Comparison of ENCODE assay signal across 24 mouse cellular contexts in the genomic region with DNA sequence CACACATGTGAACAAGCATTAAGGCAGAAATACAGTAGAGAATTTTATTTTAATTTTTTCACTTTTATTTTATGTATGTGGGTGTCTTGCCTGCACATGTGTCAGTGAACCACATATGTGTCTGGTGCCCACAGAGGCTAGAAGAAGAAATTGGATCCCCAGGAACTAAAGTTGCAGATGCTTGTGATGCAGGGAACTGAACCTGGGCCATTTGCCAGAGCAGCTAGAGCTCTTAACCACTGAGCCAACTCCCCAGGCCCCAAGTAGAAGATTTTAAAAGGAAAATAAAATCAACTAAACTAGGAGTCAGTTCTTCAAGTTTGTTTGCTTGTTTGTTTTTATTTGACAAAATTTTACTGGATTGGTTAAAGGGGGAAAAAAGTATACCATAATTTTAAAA.
DNase-seq lines count a peak whose midpoint lies in the region; ATAC-seq and TF ChIP-seq lines count a peak whose summit lies in the region.
"Had no signal": no experiment of that assay in that cellular context is flagged by ENCODE, and none has a peak within 500 bp of the region (broad histone marks: within the 10 kb centered on the region; RNA-seq: fewer than 3 reads in every experiment).

No protein-coding gene starts in this region.

- no peaks in the 10 kb centered on the region for H3K27me3 ChIP-seq in forebrain, embryonic 14.5 days (replicated peaks; ENCODE audit: control insufficient read depth, insufficient read depth, low read length)
- no peaks in the 10 kb centered on the region for H3K27me3 ChIP-seq in forebrain, postnatal 0 days (ENCODE audit: insufficient read depth, low read length)
- H3K27me3 ChIP-seq: embryonic facial prominence, embryonic 13.5 days; forebrain, embryonic 15.5 days; heart, embryonic 15.5 days; liver, embryonic 13.5 days; megakaryocyte, embryonic 14.5 days; midbrain, embryonic 13.5 days had no signal

- no peak overlapping the region for H3K9ac ChIP-seq in forebrain, embryonic 14.5 days (ENCODE audit: low read length)
- no peak overlapping the region for H3K9ac ChIP-seq in forebrain, postnatal 0 days
- H3K9ac ChIP-seq: embryonic facial prominence, embryonic 13.5 days; forebrain, embryonic 15.5 days; heart, embryonic 15.5 days; limb, embryonic 13.5 days; liver, embryonic 13.5 days; midbrain, embryonic 13.5 days had no signal

- H3K27ac ChIP-seq in forebrain, embryonic 14.5 days (ENCODE audit: low read depth, low read length), result no peak overlapping the region
- no peak overlapping the region for H3K27ac ChIP-seq in forebrain, postnatal 0 days (ENCODE audit: low read depth, low read length)
- H3K27ac ChIP-seq in left cerebral cortex, adult 2 months, result no peak overlapping the region
- H3K27ac ChIP-seq in gastrocnemius, adult 2 months, result no peak overlapping the region
- H3K27ac ChIP-seq: embryonic facial prominence, embryonic 13.5 days; forebrain, embryonic 15.5 days; heart, embryonic 15.5 days; limb, embryonic 13.5 days; liver, embryonic 13.5 days; midbrain, embryonic 13.5 days had no signal

- intact Hi-C loops in left cerebral cortex, postnatal 4 days (cut with DNase I), result no loop called here
- intact Hi-C loops in left cerebral cortex, adult 2 months (cut with DNase I), result no loop called here
- intact Hi-C loops in gastrocnemius, adult 2 months (cut with DNase I), result no loop called here

- 0 out of 2 replicates have a peak, but pooled peaks cover 4% of the 10 kb centered on the region for H3K4me1 ChIP-seq in forebrain, embryonic 14.5 days (ENCODE audit: control insufficient read depth, insufficient read depth, low read length)
- H3K4me1 ChIP-seq in forebrain, postnatal 0 days (ENCODE audit: insufficient read depth), result no peaks in the 10 kb centered on the region
- H3K4me1 ChIP-seq: heart, embryonic 15.5 days; limb, embryonic 13.5 days; liver, embryonic 13.5 days; megakaryocyte, embryonic 14.5 days had no signal

- no peak for ATAC-seq in forebrain, embryonic 14.5 days
- ATAC-seq in forebrain, postnatal 0 days, result no peak
- ATAC-seq: forebrain, embryonic 15.5 days; hindbrain, embryonic 16.5 days; intestine, embryonic 16.5 days; midbrain, embryonic 13.5 days; Patski had no signal

- no peak overlapping the region for H3K4me3 ChIP-seq in forebrain, embryonic 14.5 days (ENCODE audit: low read depth, low read length)
- no peak overlapping the region for H3K4me3 ChIP-seq in forebrain, postnatal 0 days (ENCODE audit: low read depth, low read length)
- no peak overlapping the region for H3K4me3 ChIP-seq in left cerebral cortex, adult 2 months
- H3K4me3 ChIP-seq in gastrocnemius, adult 2 months, result no peak overlapping the region
- H3K4me3 ChIP-seq: embryonic facial prominence, embryonic 13.5 days; forebrain, embryonic 15.5 days; heart, embryonic 15.5 days; limb, embryonic 13.5 days; liver, embryonic 13.5 days; megakaryocyte, embryonic 14.5 days; midbrain, embryonic 13.5 days had no signal

- peak; percentile 33 for DNase-seq in forebrain, embryonic 14.5 days (ENCODE audit: low spot score)
- DNase-seq in forebrain, postnatal 0 days, result no peak
- DNase-seq in left cerebral cortex, postnatal 4 days, result peak; percentile 72
- DNase-seq in left cerebral cortex, adult 2 months (ENCODE audit: extremely low spot score in 1 of 2, low spot score in 2 of 2), result no peak
- DNase-seq in gastrocnemius, adult 2 months, result peak; percentile 59
- DNase-seq in skeletal muscle tissue, adult 2 months (ENCODE audit: low read depth, low spot score), result peak; percentile 16
- DNase-seq in left cerebral cortex, adult 18-20 months (ENCODE audit: low spot score in 2 of 2), result no peak
- DNase-seq: adrenal gland, adult 8-10 months; B cell, adult 2 months; cerebellum, adult 9-10 months; liver, embryonic 13.5 days; lung, adult 2 months; lung, postnatal 36 days; right cerebral cortex, postnatal 14 days had no signal

- no peaks in the 10 kb centered on the region for H3K36me3 ChIP-seq in forebrain, embryonic 14.5 days (ENCODE audit: control insufficient read depth, insufficient read depth, low read length)
- H3K36me3 ChIP-seq in forebrain, postnatal 0 days (ENCODE audit: insufficient read depth), result no peaks in the 10 kb centered on the region
- H3K36me3 ChIP-seq: embryonic facial prominence, embryonic 13.5 days; forebrain, embryonic 15.5 days; G1E; heart, embryonic 15.5 days; limb, embryonic 13.5 days; liver, embryonic 13.5 days; midbrain, embryonic 13.5 days had no signal

- TF ChIP-seq CTCF in forebrain, postnatal 0 days (IDR thresholded peaks at IDR 0.05; ENCODE audit: low read depth), result no peak
- TF ChIP-seq CTCF in left cerebral cortex, adult 2 months (IDR thresholded peaks at IDR 0.05), result no peak
- no peak for TF ChIP-seq CTCF in gastrocnemius, adult 2 months (IDR thresholded peaks at IDR 0.05)

- H3K4me2 ChIP-seq in forebrain, embryonic 14.5 days (ENCODE audit: low read length), result no peak overlapping the region
- no peak overlapping the region for H3K4me2 ChIP-seq in forebrain, postnatal 0 days (ENCODE audit: low read depth)
- H3K4me2 ChIP-seq: embryonic facial prominence, embryonic 13.5 days; forebrain, embryonic 15.5 days; heart, embryonic 15.5 days; limb, embryonic 13.5 days; liver, embryonic 13.5 days; midbrain, embryonic 13.5 days had no signal

- H3K9me3 ChIP-seq in forebrain, embryonic 14.5 days (replicated peaks; ENCODE audit: control insufficient read depth, low read length), result no peaks in the 10 kb centered on the region
- no peaks in the 10 kb centered on the region for H3K9me3 ChIP-seq in forebrain, postnatal 0 days (ENCODE audit: low read length)
- H3K9me3 ChIP-seq: embryonic facial prominence, embryonic 13.5 days; forebrain, embryonic 15.5 days; G1E; heart, embryonic 15.5 days; liver, embryonic 13.5 days; megakaryocyte, embryonic 14.5 days; midbrain, embryonic 13.5 days had no signal

Comparison
In these comparisons a context has a peak if more than half of its experiments do, and no peak if none do; other contexts are left out.
1. DNase-seq: peak in forebrain, embryonic 14.5 days (single experiment), left cerebral cortex, postnatal 4 days (single experiment), gastrocnemius, adult 2 months (single experiment) and skeletal muscle tissue, adult 2 months (single experiment); none in forebrain, postnatal 0 days (single experiment), left cerebral cortex, adult 2 months (0 of 2) and left cerebral cortex, adult 18-20 months (0 of 2).